Mouse (Mus musculus) ES-E14 (cell line): ENCODE data around the gene Nectin2. TPM values are rescaled to one million over a fixed set of nuclear protein-coding genes. Genes with fewer than 3 reads are reported as not detected.

ENCODE experiments used
- DNase-seq: peaks from one replicate; pipeline ENCODE4 v3.0.0-alpha.2; 2013; ENCODE audit warnings: low read depth, low spot score
- H3K27ac ChIP-seq: 2 replicates; pipeline ENCODE4 v1.5.1; 2012; ENCODE audit warnings: low read depth, mild to moderate bottlenecking, low read length, moderate library complexity, mixed read lengths; ENCODE audit not compliant: poor library complexity, insufficient read depth, severe bottlenecking
- H3K36me3 ChIP-seq: 2 replicates; pipeline ENCODE4 v1.6.1; 2012; ENCODE audit warnings: mild to moderate bottlenecking, low read length, moderate library complexity, mixed read lengths; ENCODE audit not compliant: control insufficient read depth, poor library complexity, insufficient read depth, severe bottlenecking
- H3K4me1 ChIP-seq, 2 experiments: fragments of 150-350 bp in 1 of 2; sonication (generic) in 1 of 2; 2 replicates each; pipeline ENCODE4 v1.6.1; 2012; ENCODE audit warnings: low read length in 2 of 2, mild to moderate bottlenecking in 1 of 2, mixed read lengths in 1 of 2; ENCODE audit not compliant: control insufficient read depth in 2 of 2, insufficient read depth in 2 of 2, poor library complexity in 1 of 2
- H3K4me3 ChIP-seq, 2 experiments: fragments of 150-350 bp in 1 of 2; sonication (generic) in 1 of 2; 2 replicates each; pipeline ENCODE4 v1.5.1; 2012; ENCODE audit warnings: low read length in 2 of 2, low read depth in 1 of 2, mild to moderate bottlenecking in 1 of 2, mixed read lengths in 1 of 2; ENCODE audit not compliant: insufficient read depth in 1 of 2, poor library complexity in 1 of 2, severe bottlenecking in 1 of 2
- H3K9ac ChIP-seq: 2 replicates; pipeline ENCODE4 v1.6.1; 2012; ENCODE audit warnings: low read depth, mild to moderate bottlenecking, low read length, mixed read lengths; ENCODE audit not compliant: poor library complexity, insufficient read depth, severe bottlenecking
- H3K9me3 ChIP-seq: fragments of 150-350 bp; sonication (generic); 2 replicates; pipeline ENCODE4 v1.6.1; 2012; ENCODE audit warnings: low read depth, mild to moderate bottlenecking, low read length; ENCODE audit not compliant: control insufficient read depth, insufficient read depth
- CHD2 ChIP-seq: IDR thresholded peaks from 2 replicates; pipeline ENCODE4 v1.6.1; 2014; ENCODE audit warnings: mild to moderate bottlenecking, low read depth, low read length, inconsistent platforms
- HCFC1 ChIP-seq: IDR thresholded peaks from 2 replicates; pipeline ENCODE4 v1.6.1; 2012; ENCODE audit warnings: low read length, inconsistent platforms, borderline replicate concordance; ENCODE audit not compliant: insufficient read depth
- MAFK ChIP-seq: IDR thresholded peaks from 2 replicates; pipeline ENCODE4 v1.6.1; 2014; ENCODE audit warnings: mild to moderate bottlenecking, low read depth, low read length, inconsistent platforms; ENCODE audit not compliant: insufficient read depth
- ZC3H11A ChIP-seq: IDR thresholded peaks from 2 replicates; pipeline ENCODE4 v1.6.1; 2012; ENCODE audit warnings: low read depth, mild to moderate bottlenecking, inconsistent platforms, low read length, borderline replicate concordance
- ZNF384 ChIP-seq: IDR thresholded peaks from 2 replicates; pipeline ENCODE4 v1.6.1; 2012; ENCODE audit warnings: low read depth, low read length, inconsistent platforms
- in situ Hi-C, 2 experiments: fragments of 600-800 bp; cut with MboI; formaldehyde crosslinking; loops; one replicate each; pipeline ENCODE4 v1.15.1; 2025; ENCODE audit warnings: low sequenced_read_pairs in 2 of 2, inconsistent platforms in 1 of 2; ENCODE audit not compliant: unreplicated experiment in 2 of 2
- total RNA-seq: library from RNA; depleted of rRNA; stranded (reverse); fragments of 300-350 nt; gene quantifications from 2 replicates; pipeline ENCODE4 v1.2.3, GENCODE M21; 2012

Gene Nectin2
- total RNA-seq, 1 experiment = 241 TPM

GRCm38 (mm10) chr7:19702859-19703555 lies 47.3 kb downstream of the Nectin2 start:
- no peak overlapping the region for H3K27ac ChIP-seq
- H3K36me3 ChIP-seq = peaks cover 32% of the 10 kb centered on the region
- peaks cover 0 to 21% of the 10 kb centered on the region in 2 experiments; a peak in 2 of 4 replicates for H3K4me1 ChIP-seq
- TF ChIP-seq ZC3H11A (no peak), ZNF384 (no peak), CHD2 (no peak), HCFC1 (no peak), MAFK (no peak)
- no peak for DNase-seq
- no peak overlapping the region for H3K9ac ChIP-seq
- H3K4me3 ChIP-seq = no peak overlapping the region
- in situ Hi-C loops = no loop called here
- no peaks in the 10 kb centered on the region for H3K9me3 ChIP-seq

GRCm38 (mm10) chr7:19701069-19701761 lies 49.1 kb downstream of the Nectin2 start:
- DNase-seq = no peak
- H3K36me3 ChIP-seq = peaks cover 44% of the 10 kb centered on the region
- H3K4me1 ChIP-seq = peaks cover 0 to 21% of the 10 kb centered on the region in 2 experiments; a peak in 2 of 4 replicates
- peak overlapping the region; percentile 64 for H3K9ac ChIP-seq
- peak overlapping the region in 1 of 2 experiments; percentile 31; a peak in 2 of 4 replicates for H3K4me3 ChIP-seq
- peak overlapping the region; percentile 85 for H3K27ac ChIP-seq
- in situ Hi-C loops = no loop called here
- TF ChIP-seq ZNF384 = peak; percentile 45; the same call in 1 of the 2 replicates
- no peak for TF ChIP-seq HCFC1
- H3K9me3 ChIP-seq = no peaks in the 10 kb centered on the region

- peaks cover 0 to 25% of the 10 kb centered on the region in 2 experiments; a peak in 2 of 4 replicates for H3K4me1 ChIP-seq
- H3K27ac ChIP-seq = peak overlapping the region; percentile 85
- no peaks in the 10 kb centered on the region for H3K9me3 ChIP-seq
- in situ Hi-C loops = no loop called here
- peak overlapping the region; percentile 55 for H3K9ac ChIP-seq
- TF ChIP-seq CHD2 (no peak), ZC3H11A (no peak)
- H3K4me3 ChIP-seq = peak overlapping the region in 1 of 2 experiments; percentile 24; a peak in 1 of 4 replicates
- DNase-seq = no peak
- H3K36me3 ChIP-seq = peaks cover 44% of the 10 kb centered on the region
Observed at GRCm38 (mm10) chr7:19700299-19701068, 49.8 kb downstream of the Nectin2 start.

GRCm38 (mm10) chr7:19699827-19700148 lies 50.5 kb downstream of the Nectin2 start:
- Histone ChIP-seq H3K4me3 (no peak overlapping the region), H3K9ac (peak overlapping the region; percentile 36; the same call in 1 of the 2 replicates), H3K9me3 (no peaks in the 10 kb centered on the region), H3K4me1 (peaks cover 0 to 30% of the 10 kb centered on the region in 2 experiments; a peak in 2 of 4 replicates), H3K27ac (peak overlapping the region; percentile 77; the same call in 1 of the 2 replicates), H3K36me3 (peaks cover 41% of the 10 kb centered on the region)
- DNase-seq = no peak
- in situ Hi-C loops = no loop called here
- TF ChIP-seq ZNF384 (no peak), CHD2 (no peak), ZC3H11A (no peak), MAFK (no peak), HCFC1 (no peak)
